14 mouse cellular contexts compared by ENCODE assay signal in the genomic region with DNA sequence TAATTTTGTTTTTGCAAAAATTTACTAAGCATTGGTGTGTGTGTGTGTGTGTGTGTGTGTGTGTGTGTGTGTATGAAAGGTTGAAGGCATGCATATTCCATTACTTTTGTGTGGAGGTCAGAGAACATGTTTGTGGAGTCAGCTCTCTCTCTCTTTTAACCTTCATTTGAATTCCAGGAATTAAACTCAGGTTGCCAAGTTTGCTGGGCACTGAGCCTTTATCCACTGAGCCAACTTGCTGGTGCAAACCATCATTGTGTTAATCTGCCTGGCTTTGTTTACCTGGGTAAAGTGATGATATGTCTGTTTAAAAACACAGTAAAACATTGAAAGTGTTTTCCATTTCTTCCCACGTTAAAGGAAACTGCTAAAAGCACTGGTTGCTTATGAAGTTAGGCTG.
"Had no signal": no experiment of that assay in that cellular context is flagged by ENCODE, and none has a peak within 500 bp of the region (broad histone marks: within the 10 kb centered on the region; RNA-seq: fewer than 3 reads in every experiment).

No protein-coding gene starts in this region.

- H3K27me3 ChIP-seq: limb, embryonic 15.5 days; midbrain, embryonic 12.5 days; neural tube, embryonic 13.5 days; stomach, embryonic 15.5 days had no signal

- DNase-seq: kidney, postnatal 10 days; kidney, postnatal 4 days; lung, adult 18-20 months; retina, postnatal 1 day; right cerebral cortex, postnatal 4 days; spleen, adult 18-20 months; thymus, postnatal 36 days had no signal

- H3K36me3 ChIP-seq: limb, embryonic 15.5 days; midbrain, embryonic 12.5 days; neural tube, embryonic 13.5 days; stomach, embryonic 15.5 days had no signal

- H3K4me1 ChIP-seq: midbrain, embryonic 12.5 days; neural tube, embryonic 13.5 days; stomach, embryonic 15.5 days had no signal

- H3K9ac ChIP-seq: limb, embryonic 15.5 days; liver, embryonic 14.5 days; midbrain, embryonic 12.5 days; neural tube, embryonic 13.5 days; stomach, embryonic 15.5 days had no signal

- H3K4me3 ChIP-seq: layer of hippocampus, adult 2 months; left cerebral cortex, adult 2 months; limb, embryonic 15.5 days; midbrain, embryonic 12.5 days; neural tube, embryonic 13.5 days; stomach, embryonic 15.5 days had no signal

- H3K27ac ChIP-seq: layer of hippocampus, adult 2 months; left cerebral cortex, adult 2 months; limb, embryonic 15.5 days; liver, embryonic 14.5 days; midbrain, embryonic 12.5 days; neural tube, embryonic 13.5 days; stomach, embryonic 15.5 days had no signal
